Mouse (Mus musculus): ENCODE data around the gene Tmco1. TPM values are rescaled to one million over a fixed set of nuclear protein-coding genes. Genes with fewer than 3 reads are reported as not detected.

Gene Tmco1
- polyA plus RNA-seq, 1 experiment from 2014 or later, result 60.9 TPM

DNA sequence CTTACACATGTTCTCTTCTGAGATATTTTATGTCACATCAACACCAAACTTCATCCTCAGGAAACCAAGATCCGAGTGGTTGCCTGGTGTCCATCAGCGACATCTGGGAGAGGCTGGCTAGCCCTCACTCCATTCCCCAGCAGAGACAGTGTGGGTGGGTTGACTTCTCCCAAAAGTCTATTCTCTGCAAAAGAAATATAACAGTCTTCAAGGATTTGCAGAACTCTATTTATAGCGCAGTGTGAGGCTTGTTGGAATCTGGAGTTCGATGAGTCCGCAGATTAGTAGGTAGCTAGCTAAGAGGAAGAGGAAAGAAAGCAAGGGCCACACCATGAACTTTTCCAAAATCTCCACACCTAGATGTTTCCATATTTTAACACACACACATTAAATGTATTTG, 21.0 kb upstream of the Tmco1 start:
- H3K4me1 ChIP-seq, result peaks cover 35% of the 10 kb centered on the region
- H3K27me3 ChIP-seq (ENCODE audit: low read depth, poor library complexity, severe bottlenecking), result peaks cover 28% of the 10 kb centered on the region
- peaks cover 1% of the 10 kb centered on the region; the same call in 1 of the 2 replicates for H3K36me3 ChIP-seq
- H3K9me3 ChIP-seq (replicated peaks), result no peaks in the 10 kb centered on the region
- no peak overlapping the region for H3K27ac ChIP-seq
- no peak for DNase-seq (ENCODE audit: low spot score)
- 93% methylated on average over 5 of the region's 5 CpGs for WGBS
- no peak overlapping the region for H3K4me3 ChIP-seq

DNA sequence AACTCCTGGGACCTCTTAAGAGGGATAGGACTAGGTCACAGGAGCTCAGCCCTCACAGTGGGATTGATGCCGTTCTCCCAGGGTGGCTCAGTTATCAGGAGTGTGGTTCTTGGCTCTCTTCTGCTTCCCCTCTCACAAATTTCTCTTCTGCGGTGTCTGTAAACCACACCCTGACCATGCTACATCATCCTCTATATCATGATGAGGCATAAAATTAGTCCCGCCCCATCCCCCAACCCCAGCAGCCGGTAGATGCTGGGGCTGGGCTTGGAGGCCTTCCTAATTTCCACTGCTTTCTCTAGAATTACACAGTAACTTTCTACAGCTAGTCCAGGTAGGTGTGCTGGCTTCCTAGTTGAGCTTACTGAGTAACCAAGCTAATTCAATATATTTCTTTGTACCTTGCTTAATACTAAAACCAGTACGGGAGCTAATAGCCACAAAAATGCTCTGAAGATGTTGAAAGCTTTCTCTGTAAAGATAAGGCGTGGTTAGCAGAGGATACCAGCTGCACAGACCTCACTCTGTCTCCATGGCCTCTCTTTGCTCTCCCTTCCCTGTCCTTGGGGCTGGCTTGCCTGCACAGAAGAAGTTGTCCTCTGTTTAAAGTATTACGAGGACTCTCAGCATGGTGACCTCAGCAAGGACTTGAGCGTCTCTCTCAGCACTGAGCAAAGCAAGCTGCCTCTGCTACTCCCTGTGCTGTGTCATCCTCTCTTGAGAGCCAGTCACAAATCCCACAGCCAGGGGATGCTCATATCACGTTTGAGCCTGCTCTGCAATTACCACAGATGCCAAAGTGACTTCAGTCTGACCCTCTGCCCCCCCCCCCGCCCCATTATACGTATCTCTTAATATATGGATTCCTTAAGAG, 19.3 kb upstream of the Tmco1 start:
- 50% methylated on average over 11 of the region's 11 CpGs for WGBS
- H3K9me3 ChIP-seq (replicated peaks), result no peaks in the 10 kb centered on the region
- H3K4me3 ChIP-seq, result no peak overlapping the region
- H3K4me1 ChIP-seq, result peaks cover 29% of the 10 kb centered on the region
- no peak overlapping the region for H3K27ac ChIP-seq
- peaks cover 28% of the 10 kb centered on the region for H3K27me3 ChIP-seq (ENCODE audit: low read depth, poor library complexity, severe bottlenecking)
- no peaks in the 10 kb centered on the region for H3K36me3 ChIP-seq
- DNase-seq (ENCODE audit: low spot score), result no peak

DNA sequence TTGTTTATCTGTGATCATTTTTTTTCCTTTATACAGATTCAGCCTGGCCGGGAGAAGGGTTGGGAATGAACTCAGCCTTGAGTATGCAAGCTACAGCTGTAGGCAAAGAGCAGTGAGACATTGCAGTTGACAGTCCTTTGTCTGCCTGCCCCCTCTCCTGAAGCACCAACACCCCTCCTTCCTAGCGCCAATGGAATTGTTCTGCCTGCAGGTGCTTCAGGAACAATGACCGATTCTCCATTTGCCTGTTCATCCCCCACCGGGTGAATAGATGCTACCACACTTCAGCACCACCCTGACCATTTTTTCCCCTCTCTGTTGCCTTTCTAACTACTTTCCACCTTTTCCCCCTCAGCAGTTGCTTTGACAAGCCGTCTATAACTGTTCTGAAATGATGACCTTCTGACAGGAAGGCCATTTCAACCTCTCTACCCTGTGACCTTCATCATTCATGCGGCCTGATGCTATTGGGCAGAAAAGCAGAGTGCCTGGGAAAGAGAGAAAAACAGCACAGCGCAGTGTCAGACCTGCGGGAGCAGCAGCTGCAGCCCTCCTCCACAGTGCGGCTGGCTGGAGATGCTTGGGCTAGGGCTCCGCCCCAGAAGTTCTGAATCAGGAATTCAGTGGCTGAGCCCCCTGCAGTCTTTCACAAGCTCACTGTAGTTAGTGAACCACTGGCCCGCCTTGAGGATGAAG, 18.5 kb upstream of the Tmco1 start:
- Histone ChIP-seq H3K9me3 (replicated peaks) (no peaks in the 10 kb centered on the region), H3K4me1 (peaks cover 29% of the 10 kb centered on the region), H3K4me3 (peak overlapping the region; percentile 19), H3K27me3 (ENCODE audit: low read depth, poor library complexity, severe bottlenecking) (peaks cover 28% of the 10 kb centered on the region), H3K27ac (no peak overlapping the region), H3K36me3 (no peaks in the 10 kb centered on the region)
- 8% methylated on average over 11 of the region's 11 CpGs for WGBS
- DNase-seq (ENCODE audit: low spot score), result no peak

DNA sequence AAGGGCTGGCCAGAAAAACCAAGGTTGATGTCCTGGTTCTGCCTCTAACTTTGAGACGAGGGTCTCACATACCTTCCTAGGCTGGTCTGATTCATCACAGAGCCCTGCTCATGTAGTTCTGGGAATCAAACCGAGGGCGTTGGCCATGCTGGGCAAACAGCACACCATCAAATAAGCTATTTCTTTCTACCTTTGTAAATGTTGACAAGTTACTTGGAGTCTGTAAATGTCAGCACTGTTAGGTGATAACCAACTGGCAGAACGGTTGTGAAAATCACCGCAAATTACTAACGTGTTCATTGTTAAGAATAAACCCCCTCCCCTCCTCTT, 17.9 kb upstream of the Tmco1 start:
- no peak for DNase-seq (ENCODE audit: low spot score)
- 35% methylated on average over 6 of the region's 6 CpGs for WGBS
- Histone ChIP-seq H3K4me1 (peaks cover 26% of the 10 kb centered on the region), H3K4me3 (peak overlapping the region; percentile 19), H3K27ac (no peak overlapping the region), H3K36me3 (no peaks in the 10 kb centered on the region), H3K9me3 (replicated peaks) (no peaks in the 10 kb centered on the region), H3K27me3 (ENCODE audit: low read depth, poor library complexity, severe bottlenecking) (peaks cover 28% of the 10 kb centered on the region)

DNA sequence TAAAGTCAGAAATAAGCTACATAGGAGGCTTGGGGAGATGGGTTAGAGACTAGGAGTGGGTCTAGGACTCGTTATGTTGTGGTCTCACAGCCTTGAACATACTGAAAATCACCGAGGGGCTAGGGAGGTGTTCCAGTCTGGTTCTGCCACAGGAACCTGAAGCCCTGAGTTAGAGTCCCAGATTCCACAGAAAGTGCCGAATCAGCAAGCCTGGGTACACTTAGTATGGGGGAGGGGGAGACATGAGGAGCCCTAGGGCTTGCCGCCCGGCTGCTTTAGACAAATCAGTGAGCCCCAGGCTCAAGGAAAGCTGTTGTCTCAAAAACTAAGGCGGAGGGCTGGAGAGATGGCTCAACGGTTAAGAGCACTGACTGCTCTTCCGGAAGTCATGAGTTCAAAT, 16.6 kb upstream of the Tmco1 start:
- peaks cover 28% of the 10 kb centered on the region for H3K27me3 ChIP-seq (ENCODE audit: low read depth, poor library complexity, severe bottlenecking)
- H3K9me3 ChIP-seq (replicated peaks), result no peaks in the 10 kb centered on the region
- H3K4me1 ChIP-seq, result peaks cover 29% of the 10 kb centered on the region
- no peaks in the 10 kb centered on the region for H3K36me3 ChIP-seq
- H3K4me3 ChIP-seq, result no peak overlapping the region
- 78% methylated on average over 8 of the region's 8 CpGs for WGBS
- H3K27ac ChIP-seq, result no peak overlapping the region
- DNase-seq (ENCODE audit: low spot score), result no peak

DNA sequence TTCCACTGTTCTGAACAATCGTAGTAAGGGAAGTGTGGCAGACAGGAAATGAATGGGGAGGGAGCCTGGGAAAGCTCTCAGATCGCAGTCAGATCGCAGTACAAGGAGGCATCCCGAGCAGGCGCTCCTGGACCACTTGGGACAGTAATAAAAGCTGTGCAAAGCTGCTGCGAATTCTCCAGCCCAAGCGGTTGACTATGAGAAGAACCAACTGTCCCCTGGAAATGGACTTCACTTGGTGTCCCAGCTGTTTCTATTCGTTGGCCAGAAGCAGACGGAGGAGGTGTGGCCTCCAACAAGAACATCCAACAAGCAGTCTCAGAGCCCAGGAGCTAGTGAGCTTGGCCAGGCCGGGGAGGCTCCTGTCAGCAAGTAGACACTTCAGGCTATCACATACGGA, 15.7 kb upstream of the Tmco1 start:
- Histone ChIP-seq H3K27me3 (ENCODE audit: low read depth, poor library complexity, severe bottlenecking) (peaks cover 22% of the 10 kb centered on the region), H3K9me3 (replicated peaks) (no peaks in the 10 kb centered on the region), H3K4me1 (peaks cover 30% of the 10 kb centered on the region), H3K27ac (peak overlapping the region; percentile 42; the same call in 1 of the 2 replicates), H3K36me3 (no peaks in the 10 kb centered on the region), H3K4me3 (peak overlapping the region; percentile 27; the same call in 1 of the 2 replicates)
- WGBS, result 23% methylated on average over 11 of the region's 11 CpGs
- no peak for DNase-seq (ENCODE audit: low spot score)

DNA sequence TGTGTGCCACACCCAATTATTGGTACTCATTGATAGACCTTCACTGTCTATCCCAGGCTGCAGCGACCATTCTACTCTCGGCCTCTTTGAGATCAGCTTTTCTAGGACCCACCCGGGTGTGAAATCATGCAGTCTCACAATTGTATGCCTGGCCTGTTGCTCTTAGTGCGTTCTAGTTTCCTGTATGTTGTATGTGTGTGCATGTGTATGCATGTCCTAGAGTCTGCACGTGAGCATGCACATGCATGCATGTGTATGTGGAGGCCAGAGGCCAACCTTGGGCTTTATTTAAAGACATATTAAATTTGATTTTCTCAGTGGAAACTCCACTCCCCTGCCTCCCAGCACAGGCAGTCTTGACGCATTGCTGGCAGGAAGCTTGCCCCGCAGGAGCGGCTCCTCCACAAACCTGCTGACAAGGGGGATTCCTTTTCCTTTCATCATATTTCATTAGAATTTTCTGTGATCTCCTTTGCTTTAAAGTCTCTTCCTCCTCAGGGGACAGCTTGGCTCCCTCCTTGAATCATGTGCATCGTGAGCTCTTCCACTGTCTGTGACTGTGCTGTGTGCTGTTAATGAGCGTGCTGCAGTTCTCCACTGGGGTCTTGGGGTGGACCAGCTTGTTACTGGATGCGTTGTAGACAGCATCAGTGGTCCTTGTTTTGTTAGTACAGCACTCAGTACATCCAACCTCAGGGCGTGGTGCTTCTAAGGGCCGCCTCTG, 12.3 kb upstream of the Tmco1 start:
- no peak overlapping the region for H3K27ac ChIP-seq
- no peaks in the 10 kb centered on the region for H3K9me3 ChIP-seq (replicated peaks)
- no peak for DNase-seq (ENCODE audit: low spot score)
- H3K27me3 ChIP-seq (ENCODE audit: low read depth, poor library complexity, severe bottlenecking), result no peaks in the 10 kb centered on the region
- H3K36me3 ChIP-seq, result no peaks in the 10 kb centered on the region
- peaks cover 18% of the 10 kb centered on the region for H3K4me1 ChIP-seq
- WGBS, result 67% methylated on average over 13 of the region's 13 CpGs
- no peak overlapping the region for H3K4me3 ChIP-seq

DNA sequence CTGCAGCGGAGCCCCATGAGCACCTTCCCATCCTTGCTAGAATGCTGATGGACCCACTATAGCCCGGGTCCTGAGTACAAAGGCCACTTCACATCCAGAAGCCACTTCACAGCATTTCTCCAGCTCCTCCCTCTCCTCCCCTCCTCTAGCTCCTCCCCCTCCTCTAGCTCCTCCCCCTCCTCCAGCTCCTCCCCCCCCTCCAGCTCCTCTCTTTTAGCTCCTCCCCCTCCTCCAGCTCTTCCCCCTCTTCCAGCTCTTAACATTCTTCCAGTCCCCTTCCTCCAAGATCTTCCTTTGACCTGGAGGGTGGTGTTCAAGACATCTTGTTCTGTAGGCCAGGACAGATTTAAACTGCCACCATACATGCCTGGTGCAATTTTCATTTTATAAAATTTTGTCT, 8.1 kb upstream of the Tmco1 start:
- H3K36me3 ChIP-seq, result no peaks in the 10 kb centered on the region
- 74% methylated on average over 2 of the region's 2 CpGs for WGBS
- H3K4me1 ChIP-seq, result peaks cover 10% of the 10 kb centered on the region
- DNase-seq (ENCODE audit: low spot score), result no peak
- 0 out of 2 replicates have a peak, but pooled peaks cover 2% of the 10 kb centered on the region for H3K27me3 ChIP-seq (ENCODE audit: low read depth, poor library complexity, severe bottlenecking)
- no peak overlapping the region for H3K27ac ChIP-seq
- H3K9me3 ChIP-seq (replicated peaks), result no peaks in the 10 kb centered on the region
- H3K4me3 ChIP-seq, result no peak overlapping the region

DNA sequence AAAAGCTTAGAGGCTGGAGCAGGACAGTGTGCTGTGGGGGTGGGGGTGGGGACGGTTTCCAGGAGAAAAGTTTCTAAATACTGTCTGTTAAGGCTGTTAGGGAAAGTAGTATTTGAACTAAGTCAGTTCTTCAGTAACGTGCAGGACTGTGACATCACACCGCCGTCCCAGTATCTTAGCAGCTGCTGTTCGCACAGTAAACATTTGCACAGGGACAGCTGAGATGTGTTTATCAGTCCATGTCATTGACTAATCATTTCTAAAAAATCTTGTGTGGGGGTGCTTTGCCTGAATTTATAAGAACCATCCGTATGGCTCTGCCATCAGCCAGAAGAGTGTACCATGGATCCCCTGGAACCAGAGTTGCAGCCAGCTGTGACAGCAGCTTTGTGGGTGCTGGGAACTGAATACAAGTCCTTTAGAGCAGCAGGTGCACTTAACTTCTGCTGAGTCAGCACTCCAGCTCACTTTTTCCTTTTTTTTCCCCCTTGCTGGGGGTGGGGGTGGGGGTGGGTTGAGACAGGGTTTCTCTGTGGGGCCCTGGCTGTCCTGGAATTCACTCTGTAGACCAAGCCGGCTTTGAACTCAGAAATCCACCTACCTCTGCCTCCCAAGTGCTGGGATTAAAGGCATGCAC, 2.6 kb upstream of the Tmco1 start:
- 85% methylated on average over 7 of the region's 7 CpGs for WGBS
- Histone ChIP-seq H3K9me3 (replicated peaks) (no peaks in the 10 kb centered on the region), H3K4me3 (no peak overlapping the region), H3K27me3 (ENCODE audit: low read depth, poor library complexity, severe bottlenecking) (0 out of 2 replicates have a peak, but pooled peaks cover 2% of the 10 kb centered on the region), H3K4me1 (peaks cover 8% of the 10 kb centered on the region), H3K27ac (no peak overlapping the region), H3K36me3 (peaks cover 2% of the 10 kb centered on the region)
- no peak for DNase-seq (ENCODE audit: low spot score)

DNA sequence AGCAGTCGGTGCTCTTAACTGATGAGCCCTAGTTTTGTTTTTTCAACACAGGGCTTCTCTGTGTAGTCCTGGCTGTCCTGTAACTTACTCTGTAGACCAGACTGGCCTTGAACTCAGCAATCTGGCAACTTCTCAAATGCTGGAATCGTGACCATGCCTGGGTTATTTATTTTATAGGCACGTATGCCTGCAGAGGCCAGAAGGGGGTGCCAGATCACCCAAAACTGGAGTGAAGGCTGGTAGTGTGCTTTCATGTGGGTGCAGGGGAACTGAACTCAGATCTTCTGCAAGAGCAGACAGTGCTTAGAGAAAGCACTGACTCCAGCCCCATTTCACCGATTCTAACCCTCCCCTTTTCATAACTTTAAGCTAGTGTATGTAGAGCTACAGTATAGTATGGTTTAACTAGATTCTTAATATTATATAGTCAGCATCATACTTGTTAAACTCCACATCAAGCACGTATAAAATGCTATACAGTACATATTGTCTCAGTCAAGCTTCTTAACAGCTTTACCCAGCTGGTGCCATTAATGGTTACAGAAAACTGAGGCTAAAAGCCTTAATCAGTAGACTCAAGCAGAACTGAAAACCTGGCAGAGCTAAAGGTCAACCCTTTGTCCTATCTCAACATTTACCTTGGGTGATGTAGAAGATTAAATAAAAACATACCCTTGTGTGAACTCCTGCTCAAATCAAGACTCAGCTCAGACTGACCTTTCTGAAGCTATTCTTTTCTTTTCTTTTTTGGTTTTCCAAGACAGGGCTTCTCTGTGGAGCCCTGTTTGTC, 1.5 kb upstream of the Tmco1 start:
- H3K36me3 ChIP-seq, result peaks cover 4% of the 10 kb centered on the region
- no peak overlapping the region for H3K4me3 ChIP-seq
- no peak overlapping the region for H3K27ac ChIP-seq
- no peak for DNase-seq (ENCODE audit: low spot score)
- H3K4me1 ChIP-seq, result peaks cover 8% of the 10 kb centered on the region
- no peaks in the 10 kb centered on the region for H3K9me3 ChIP-seq (replicated peaks)
- 0 out of 2 replicates have a peak, but pooled peaks cover 2% of the 10 kb centered on the region for H3K27me3 ChIP-seq (ENCODE audit: low read depth, poor library complexity, severe bottlenecking)
- WGBS, result 75% methylated on average over 5 of the region's 5 CpGs

DNA sequence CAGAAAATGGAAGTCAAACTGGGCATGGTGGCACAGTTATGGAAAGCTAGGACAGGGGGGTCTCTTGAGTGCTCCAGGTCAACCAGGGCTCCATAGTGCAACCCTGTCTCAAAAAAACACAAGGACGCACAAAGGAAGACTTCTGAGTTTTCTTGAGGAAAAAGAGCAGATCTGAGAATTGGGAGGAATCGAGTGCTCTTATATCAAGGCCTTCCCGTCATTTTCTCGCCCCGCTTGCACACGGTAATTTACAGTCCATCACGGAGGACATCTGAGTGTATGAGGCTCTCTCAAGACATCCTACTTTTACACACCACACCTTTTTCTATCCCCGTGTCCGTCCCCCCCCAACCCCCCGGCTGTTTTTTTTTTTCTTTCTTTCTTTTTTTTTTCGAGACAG, 504 bp upstream of the Tmco1 start:
- peaks cover 11% of the 10 kb centered on the region for H3K36me3 ChIP-seq
- DNase-seq (ENCODE audit: low spot score), result no peak
- peaks cover 8% of the 10 kb centered on the region for H3K4me1 ChIP-seq
- WGBS, result 65% methylated on average over 11 of the region's 11 CpGs
- H3K9me3 ChIP-seq (replicated peaks), result no peaks in the 10 kb centered on the region
- peak overlapping the region; percentile 88 for H3K4me3 ChIP-seq
- peak overlapping the region; percentile 99 for H3K27ac ChIP-seq
- 0 out of 2 replicates have a peak, but pooled peaks cover 2% of the 10 kb centered on the region for H3K27me3 ChIP-seq (ENCODE audit: low read depth, poor library complexity, severe bottlenecking)

DNA sequence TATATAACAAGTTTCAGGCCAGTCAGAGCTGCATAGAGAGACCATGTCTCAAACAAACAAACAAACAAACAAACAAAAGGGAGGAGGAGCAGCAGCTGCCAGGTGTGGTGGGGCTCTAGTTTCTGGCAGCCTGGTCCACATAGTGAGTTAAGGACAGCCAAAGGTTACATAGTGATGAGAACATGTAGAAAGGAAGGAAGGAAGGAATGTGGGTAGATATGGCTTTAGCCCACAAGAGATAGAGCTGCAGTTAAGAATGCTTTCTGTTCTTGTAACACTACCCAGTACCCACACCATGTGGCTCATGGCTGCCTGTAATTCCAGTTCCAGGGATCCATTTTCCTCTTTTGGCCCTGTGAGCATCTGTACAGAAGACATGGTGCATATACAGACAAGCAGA, 4.2 kb downstream of the Tmco1 start:
- peaks cover 8% of the 10 kb centered on the region for H3K4me1 ChIP-seq
- H3K36me3 ChIP-seq, result peaks cover 49% of the 10 kb centered on the region
- H3K27ac ChIP-seq, result no peak overlapping the region
- H3K4me3 ChIP-seq, result no peak overlapping the region
- DNase-seq (ENCODE audit: low spot score), result no peak
- H3K27me3 ChIP-seq (ENCODE audit: low read depth, poor library complexity, severe bottlenecking), result no peaks in the 10 kb centered on the region
- H3K9me3 ChIP-seq (replicated peaks), result no peaks in the 10 kb centered on the region
